Mouse (Mus musculus) macrophage (primary cell): ENCODE results near the gene Helz. TPM values are rescaled to one million over a fixed set of nuclear protein-coding genes. Genes with fewer than 3 reads are reported as not detected.
A peak's percentile ranks its signal among the peaks of the same experiment; 100 is the strongest.
"Not testable (repeated sequence)": the region's sequence is repeated elsewhere in the genome, so short reads cannot be mapped to it uniquely, and the experiment has no call there.

Experiments
- H3K27ac ChIP-seq: fragments of 350-480 bp; formaldehyde crosslinking; 2 replicates; pipeline ENCODE4 v1.9.0; 2021
- H3K36me3 ChIP-seq: fragments of 350-480 bp; formaldehyde crosslinking; 2 replicates; pipeline ENCODE4 v1.9.0; 2021; ENCODE audit errors: inconsistent target
- H3K4me3 ChIP-seq: fragments of 350-480 bp; formaldehyde crosslinking; 2 replicates; pipeline ENCODE4 v1.9.0; 2021; ENCODE audit errors: inconsistent target
- H3K79me2 ChIP-seq: fragments of 350-480 bp; formaldehyde crosslinking; 2 replicates; pipeline ENCODE4 v1.9.0; 2021; ENCODE audit errors: inconsistent target
- WGBS: methylation state at CpG from one replicate; pipeline ENCODE4 v1.1.7; 2026; ENCODE audit warnings: inconsistent platforms; ENCODE audit not compliant: missing documents; 5-methylcytosine and 5-hydroxymethylcytosine counted together
- polyA plus RNA-seq: library from polyadenylated mRNA; stranded (reverse); fragments of 250-400 nt; gene quantifications from 3 replicates; pipeline ENCODE4 v1.2.4, GENCODE M21; 2018; ENCODE audit warnings: inconsistent platforms

The Helz gene
- polyA plus RNA-seq, 1 experiment from 2014 or later = 26.0 TPM

- 81% methylated on average over 8 of the region's 11 CpGs for WGBS
- Histone ChIP-seq H3K36me3 (peaks cover 32% of the 10 kb centered on the region; the same call in 1 of the 2 replicates), H3K4me3 (no peak overlapping the region), H3K27ac (0 out of 2 replicates have a peak overlapping the region, but pooled peaks have one; percentile 31), H3K79me2 (peaks cover 56% of the 10 kb centered on the region)
Observed at GRCm38 (mm10) chr11:107573061-107573692, 25.4 kb downstream of the Helz start.

- WGBS = 65% methylated on average over 6 of the region's 6 CpGs
- peaks cover 37% of the 10 kb centered on the region; the same call in 1 of the 2 replicates for H3K36me3 ChIP-seq
- H3K79me2 ChIP-seq = peaks cover 50% of the 10 kb centered on the region
- peak overlapping the region; percentile 31 for H3K27ac ChIP-seq
- no peak overlapping the region for H3K4me3 ChIP-seq
Observed at GRCm38 (mm10) chr11:107573847-107574246, 26.1 kb downstream of the Helz start.

GRCm38 (mm10) chr11:107574811-107575705 lies 27.3 kb downstream of the Helz start:
- Histone ChIP-seq H3K4me3 (no peak overlapping the region), H3K27ac (no peak overlapping the region), H3K79me2 (peaks cover 37% of the 10 kb centered on the region; the same call in 1 of the 2 replicates), H3K36me3 (peaks cover 37% of the 10 kb centered on the region; the same call in 1 of the 2 replicates)
- WGBS = 94% methylated on average over 19 of the region's 20 CpGs

GRCm38 (mm10) chr11:107576186-107576585 lies 28.5 kb downstream of the Helz start:
- peaks cover 37% of the 10 kb centered on the region; the same call in 1 of the 2 replicates for H3K36me3 ChIP-seq
- no peak overlapping the region for H3K4me3 ChIP-seq
- no peak overlapping the region for H3K27ac ChIP-seq
- H3K79me2 ChIP-seq = peaks cover 28% of the 10 kb centered on the region; the same call in 1 of the 2 replicates
- WGBS = 91% methylated on average over 7 of the region's 7 CpGs

- WGBS = 99% methylated on average over 7 of the region's 8 CpGs
- H3K4me3 ChIP-seq = no peak overlapping the region
- H3K27ac ChIP-seq = no peak overlapping the region
- peaks cover 16% of the 10 kb centered on the region; the same call in 1 of the 2 replicates for H3K79me2 ChIP-seq
- H3K36me3 ChIP-seq = peaks cover 37% of the 10 kb centered on the region; the same call in 1 of the 2 replicates
Observed at GRCm38 (mm10) chr11:107577400-107577799, 29.7 kb downstream of the Helz start.

GRCm38 (mm10) chr11:107578226-107578625 lies 30.5 kb downstream of the Helz start:
- H3K4me3 ChIP-seq = no peak overlapping the region
- peaks cover 37% of the 10 kb centered on the region; the same call in 1 of the 2 replicates for H3K36me3 ChIP-seq
- no peak overlapping the region for H3K27ac ChIP-seq
- 92% methylated on average over 7 of the region's 7 CpGs for WGBS
- H3K79me2 ChIP-seq = peaks cover 10% of the 10 kb centered on the region; the same call in 1 of the 2 replicates

GRCm38 (mm10) chr11:107580786-107581185 lies 33.1 kb downstream of the Helz start:
- Histone ChIP-seq H3K4me3 (no peak overlapping the region), H3K36me3 (peaks cover 26% of the 10 kb centered on the region; the same call in 1 of the 2 replicates), H3K79me2 (no peaks in the 10 kb centered on the region; the same call in 1 of the 2 replicates), H3K27ac (no peak overlapping the region)
- WGBS = 95% methylated on average over 4 of the region's 4 CpGs

GRCm38 (mm10) chr11:107584660-107585451 lies 37.1 kb downstream of the Helz start:
- no peaks in the 10 kb centered on the region for H3K36me3 ChIP-seq
- H3K4me3 ChIP-seq = no peak overlapping the region
- no peak overlapping the region for H3K27ac ChIP-seq
- peaks cover 5% of the 10 kb centered on the region; the same call in 1 of the 2 replicates for H3K79me2 ChIP-seq
- WGBS = 62% methylated on average over 12 of the region's 12 CpGs

GRCm38 (mm10) chr11:107586129-107586528 lies 38.4 kb downstream of the Helz start:
- not testable (repeated sequence) for H3K79me2 ChIP-seq, H3K4me3 ChIP-seq, H3K36me3 ChIP-seq, H3K27ac ChIP-seq
- 98% methylated on average over 4 of the region's 5 CpGs for WGBS

- 96% methylated on average over 7 of the region's 7 CpGs for WGBS
- peaks cover 5% of the 10 kb centered on the region; the same call in 1 of the 2 replicates for H3K79me2 ChIP-seq
- H3K36me3 ChIP-seq = no peaks in the 10 kb centered on the region
Observed at GRCm38 (mm10) chr11:107587141-107587540, 39.4 kb downstream of the Helz start.

GRCm38 (mm10) chr11:107592575-107592974 lies 44.8 kb downstream of the Helz start:
- 95% methylated on average over 5 of the region's 5 CpGs for WGBS

More at GRCm38 (mm10) chr11:107587141-107587540, 39.4 kb downstream of the Helz start:
- Histone ChIP-seq H3K27ac (no peak overlapping the region), H3K4me3 (no peak overlapping the region)

GRCm38 (mm10) chr11:107597381-107597780 lies 49.7 kb downstream of the Helz start:
- Histone ChIP-seq H3K79me2 (no peaks in the 10 kb centered on the region), H3K27ac (no peak overlapping the region), H3K36me3 (peaks cover 40% of the 10 kb centered on the region), H3K4me3 (no peak overlapping the region)
- WGBS = 100% methylated on average over 4 of the region's 4 CpGs

More at GRCm38 (mm10) chr11:107592575-107592974, 44.8 kb downstream of the Helz start:
- Histone ChIP-seq H3K27ac (no peak overlapping the region), H3K4me3 (no peak overlapping the region), H3K36me3 (0 out of 2 replicates have a peak, but pooled peaks cover 11% of the 10 kb centered on the region), H3K79me2 (peaks cover 5% of the 10 kb centered on the region; the same call in 1 of the 2 replicates)

- H3K36me3 ChIP-seq = peaks cover 39% of the 10 kb centered on the region; the same call in 1 of the 2 replicates
- H3K4me3 ChIP-seq = no peak overlapping the region
- no peaks in the 10 kb centered on the region for H3K79me2 ChIP-seq
- WGBS = 98% methylated on average over 7 of the region's 7 CpGs
- H3K27ac ChIP-seq = no peak overlapping the region
Observed at GRCm38 (mm10) chr11:107605694-107606093, 58.0 kb downstream of the Helz start.

GRCm38 (mm10) chr11:107613906-107614305 lies 66.2 kb downstream of the Helz start:
- H3K36me3 ChIP-seq = peaks cover 15% of the 10 kb centered on the region
- no peak overlapping the region for H3K27ac ChIP-seq
- WGBS = 94% methylated on average over 4 of the region's 5 CpGs
- H3K4me3 ChIP-seq = no peak overlapping the region
- no peaks in the 10 kb centered on the region for H3K79me2 ChIP-seq
